Mouse (Mus musculus): ENCODE measurements at regions not wholly inside any gene's neighbourhood (a gene's known extent, or its start where the extent isn't known, plus 50 kb on each side); places are given as distances from the start of the nearest gene placed in this dataset.

DNA sequence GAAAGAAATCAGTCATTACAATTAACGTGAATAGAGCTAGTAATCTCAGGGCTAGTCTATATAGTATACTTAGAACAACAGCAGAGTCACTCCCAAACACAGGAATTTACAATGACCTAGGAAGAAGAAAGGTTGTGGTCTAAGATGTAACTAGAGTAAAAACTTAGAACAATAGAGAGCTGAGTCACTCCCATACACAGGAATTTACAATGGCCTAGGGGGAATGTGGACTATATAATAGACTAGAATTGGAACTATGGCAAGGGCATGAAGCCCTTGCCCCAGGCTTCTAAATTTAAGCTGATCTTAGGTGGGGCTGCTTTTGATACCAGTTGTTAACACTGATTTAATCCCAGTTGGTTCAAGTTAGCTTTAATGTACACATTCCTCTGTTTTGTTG lies 1956.9 kb upstream of the Cdh20 start:
- DNase-seq = no peak

DNA sequence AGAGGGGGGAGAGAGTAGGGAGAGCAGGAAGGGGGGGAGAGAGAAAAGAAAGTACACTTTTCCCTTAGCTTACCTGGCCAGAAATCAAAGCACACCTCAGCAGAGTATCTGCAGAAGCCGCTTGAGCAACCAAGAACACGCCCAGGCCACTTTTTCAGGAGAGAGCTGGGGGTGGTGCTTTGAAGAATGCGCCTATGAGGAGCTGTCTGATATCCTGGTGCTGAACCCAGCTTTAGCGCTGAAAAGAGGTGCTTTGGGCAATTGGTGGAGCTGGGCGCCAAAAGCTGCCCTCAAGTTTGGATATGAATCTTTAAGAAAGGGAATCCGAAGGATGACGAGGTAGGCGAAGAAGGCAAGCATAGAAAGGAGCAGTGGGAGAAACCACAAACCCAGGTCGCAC lies 1943.3 kb upstream of the Cdh20 start:
- DNase-seq = peak in 1 of 2 experiments; percentile 1

GRCm38 (mm10) chr1:102862418-102862817 lies 1905.9 kb upstream of the Cdh20 start:
- DNase-seq = no peak

DNA sequence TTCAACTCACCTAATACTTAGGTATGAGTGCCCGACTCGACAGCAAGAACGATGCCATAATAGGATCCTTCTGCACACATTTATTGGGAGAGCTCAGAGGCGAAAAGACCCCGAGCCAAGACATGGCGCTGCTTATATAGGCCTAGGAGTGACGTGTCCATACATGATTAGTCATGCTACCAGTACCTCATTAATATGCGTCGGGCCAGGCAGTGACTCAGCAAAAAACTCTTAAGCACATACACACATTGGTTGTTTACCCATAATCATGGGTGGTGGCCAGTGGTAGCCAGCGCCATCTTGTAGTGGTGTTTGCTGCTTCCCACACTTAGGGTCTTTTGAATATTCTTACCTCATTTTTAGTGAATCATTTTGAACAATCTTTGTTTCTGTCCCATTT lies 1889.2 kb upstream of the Cdh20 start:
- DNase-seq = no peak

GRCm38 (mm10) chr1:102899174-102899573 lies 1869.2 kb upstream of the Cdh20 start:
- no peak for DNase-seq

DNA sequence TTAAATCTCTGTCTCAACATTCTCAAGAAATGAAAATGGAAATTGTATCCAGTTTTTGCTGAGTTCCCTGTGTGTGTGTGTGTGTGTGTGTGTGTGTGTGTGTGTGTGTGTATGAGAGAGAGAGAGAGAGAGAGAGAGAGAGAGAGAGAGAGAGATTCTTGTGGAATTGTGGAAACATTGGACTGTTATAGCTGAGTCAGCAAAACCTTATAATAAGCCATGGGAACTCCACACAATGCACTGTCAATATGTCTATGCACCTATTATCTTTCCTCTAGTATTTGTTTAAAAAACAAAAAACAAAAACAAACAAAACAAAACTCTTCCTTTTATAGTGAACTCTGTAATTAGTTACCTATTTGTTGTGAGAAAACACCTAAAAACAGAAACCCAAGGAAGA lies 1845.2 kb upstream of the Cdh20 start:
- no peak for DNase-seq

Data from heart, adult 18-20 months (tissue).